Mouse (Mus musculus): ENCODE results near the gene Cdh20.

DNA sequence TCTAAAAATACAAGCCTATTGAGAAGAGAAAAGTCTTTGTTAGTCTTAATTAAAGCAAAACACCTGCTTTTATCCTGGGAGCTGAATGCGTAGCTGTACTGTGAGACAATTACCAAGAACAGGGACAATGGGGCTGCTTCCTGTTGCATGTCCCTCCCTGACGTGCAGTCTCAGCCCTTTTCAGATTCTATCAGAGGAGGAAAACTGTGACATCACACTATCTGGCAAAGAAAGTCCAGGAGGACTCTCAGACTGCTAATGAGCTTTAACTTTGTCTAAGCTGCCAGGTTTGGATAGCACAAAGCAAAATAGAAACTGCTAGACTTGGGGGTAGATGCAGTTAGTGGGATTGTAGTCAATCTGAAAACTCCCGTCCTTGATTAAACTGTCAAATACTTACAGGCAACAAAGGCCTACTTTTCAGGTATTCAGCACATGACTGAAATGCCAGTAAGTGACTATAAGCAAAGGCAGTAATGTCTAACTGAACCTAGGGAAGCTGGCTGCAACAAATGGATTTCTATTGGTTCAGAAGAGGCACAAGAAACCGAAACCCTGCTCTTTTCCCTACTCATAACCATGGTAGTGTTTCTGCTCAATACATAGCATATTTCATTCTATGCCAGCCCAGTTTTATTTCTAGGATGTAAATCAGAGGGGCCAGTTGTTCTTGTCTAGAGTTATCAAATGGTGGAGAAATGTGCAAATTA lies 70.0 kb downstream of the Cdh20 start:
- no peak for TF ChIP-seq CTCF (IDR thresholded peaks at IDR 0.05; ENCODE audit: borderline replicate concordance, control insufficient read depth, extremely low read depth, insufficient read depth, low read length, poor library complexity)
- TF ChIP-seq POLR2A (IDR thresholded peaks at IDR 0.05; ENCODE audit: control insufficient read depth, extremely low read depth, insufficient read depth, low read length, poor library complexity): no peak
